Mouse (Mus musculus): ENCODE measurements at regions not wholly inside any gene's neighbourhood (a gene's known extent, or its start where the extent isn't known, plus 50 kb on each side); places are given as distances from the start of the nearest gene placed in this dataset.

GRCm38 (mm10) chr15:56881501-56881900 is 595.9 kb downstream of the Slc22a22 start:
- H3K27me3 ChIP-seq (replicated peaks): no peaks in the 10 kb centered on the region
- H3K27ac ChIP-seq (ENCODE audit: insufficient read depth, low read depth): no peak overlapping the region
- no peak overlapping the region for H3K4me2 ChIP-seq (ENCODE audit: insufficient read depth, low read depth, poor library complexity, severe bottlenecking)
- no peaks in the 10 kb centered on the region for H3K4me1 ChIP-seq (ENCODE audit: control insufficient read depth in 1 of 2, insufficient read depth in 2 of 2)
- DNase-seq (ENCODE audit: extremely low read depth): no peak
- no peaks in the 10 kb centered on the region for H3K36me3 ChIP-seq (replicated peaks in 1 of 2; ENCODE audit: control insufficient read depth in 1 of 2, insufficient read depth in 1 of 2, low read length in 1 of 2)
- H3K79me2 ChIP-seq (replicated peaks; ENCODE audit: control insufficient read depth, extremely low read depth, insufficient read depth, poor library complexity, severe bottlenecking): no peaks in the 10 kb centered on the region
- no peak overlapping the region for H3K9ac ChIP-seq (ENCODE audit: insufficient read depth, low read depth)
- in situ Hi-C loops (cut with MboI; ENCODE audit: low pct_ligation_motif_present, low pct_unique_long_range_greater_than_20kb, low sequenced_read_pairs): no loop called here
- no peak for TF ChIP-seq BHLHE40 (IDR thresholded peaks at IDR 0.05; ENCODE audit: low read depth, low read length)
- TF ChIP-seq EP300 (IDR thresholded peaks at IDR 0.05; ENCODE audit: low read length): no peak
- no peak for TF ChIP-seq ELF1 (IDR thresholded peaks at IDR 0.05; ENCODE audit: low read depth, low read length)
- no peak for TF ChIP-seq MAX (IDR thresholded peaks at IDR 0.05; ENCODE audit: low read length)
- no peak for TF ChIP-seq E2F4 (IDR thresholded peaks at IDR 0.05; ENCODE audit: insufficient replicate concordance, low read depth, low read length)
- no peak for TF ChIP-seq SMC3 (IDR thresholded peaks at IDR 0.05; ENCODE audit: low read depth, low read length)
- TF ChIP-seq RCOR1 (conservative IDR thresholded peaks at IDR 0.05; ENCODE audit: low read depth, low read length): no peak
- TF ChIP-seq NRF1 (IDR thresholded peaks at IDR 0.05; ENCODE audit: low read depth, low read length): no peak
- TF ChIP-seq UBTF (IDR thresholded peaks at IDR 0.05; ENCODE audit: low read depth, low read length): no peak
- TF ChIP-seq SIN3A (IDR thresholded peaks at IDR 0.05; ENCODE audit: low read length): no peak
- no peak for TF ChIP-seq CHD1 (IDR thresholded peaks at IDR 0.05; ENCODE audit: low read depth, low read length)
- TF ChIP-seq ETS1 (conservative IDR thresholded peaks at IDR 0.05; ENCODE audit: low read depth, low read length): no peak
- TF ChIP-seq ZKSCAN1 (IDR thresholded peaks at IDR 0.05; ENCODE audit: borderline replicate concordance, low read depth, low read length): no peak
- TF ChIP-seq KAT2A (IDR thresholded peaks at IDR 0.05; ENCODE audit: insufficient replicate concordance, low read length): no peak
- TF ChIP-seq USF2 (conservative IDR thresholded peaks at IDR 0.05; ENCODE audit: low read depth, low read length): no peak
- TF ChIP-seq POLR2AphosphoS2 (IDR thresholded peaks at IDR 0.05; ENCODE audit: low read depth, low read length): no peak
- no peak for TF ChIP-seq TCF12 (IDR thresholded peaks at IDR 0.05; ENCODE audit: low read depth, low read length)
- TF ChIP-seq CHD2 (IDR thresholded peaks at IDR 0.05; ENCODE audit: low read length): no peak
- H3K9me3 ChIP-seq (replicated peaks; ENCODE audit: low read length): peaks cover 4% of the 10 kb centered on the region
- no peak overlapping the region for H3K4me3 ChIP-seq (replicated peaks in 1 of 3; ENCODE audit: low read depth in 2 of 3, low read length in 2 of 3, poor library complexity in 1 of 3)
- dilution Hi-C loops (cut with MboI; ENCODE audit: extremely low pct_ligation_motif_present, extremely low pct_unique_long_range_greater_than_20kb, low sequenced_read_pairs): no loop called here

- dilution Hi-C loops (cut with MboI; ENCODE audit: extremely low pct_ligation_motif_present, extremely low pct_unique_long_range_greater_than_20kb, low sequenced_read_pairs): no loop called here
- no peak overlapping the region for H3K4me2 ChIP-seq (ENCODE audit: insufficient read depth, low read depth, poor library complexity, severe bottlenecking)
- no peak overlapping the region for H3K9ac ChIP-seq (ENCODE audit: insufficient read depth, low read depth)
These were observed 611.5 kb downstream of the Slc22a22 start for GRCm38 (mm10) chr15:56865879-56866278.

More at GRCm38 (mm10) chr15:56865879-56866278, 611.5 kb downstream of the Slc22a22 start:
- TF ChIP-seq TCF12 (IDR thresholded peaks at IDR 0.05; ENCODE audit: low read depth, low read length) (no peak), MEF2A (IDR thresholded peaks at IDR 0.05; ENCODE audit: borderline replicate concordance, low read depth, low read length) (no peak), ZNF384 (IDR thresholded peaks at IDR 0.05; ENCODE audit: low read depth, low read length) (no peak), ETS1 (conservative IDR thresholded peaks at IDR 0.05; ENCODE audit: low read depth, low read length) (no peak), MXI1 (IDR thresholded peaks at IDR 0.05; ENCODE audit: low read depth, low read length) (no peak), CHD1 (IDR thresholded peaks at IDR 0.05; ENCODE audit: low read depth, low read length) (no peak), JUND (conservative IDR thresholded peaks at IDR 0.05; ENCODE audit: low read depth, low read length) (no peak), GABPA (IDR thresholded peaks at IDR 0.05; ENCODE audit: insufficient replicate concordance, low read depth, low read length) (no peak), SMC3 (IDR thresholded peaks at IDR 0.05; ENCODE audit: low read depth, low read length) (no peak), RCOR1 (conservative IDR thresholded peaks at IDR 0.05; ENCODE audit: low read depth, low read length) (no peak), MYC (IDR thresholded peaks at IDR 0.05; ENCODE audit: low read depth, low read length) (no peak), ELF1 (IDR thresholded peaks at IDR 0.05; ENCODE audit: low read depth, low read length) (no peak), EP300 (IDR thresholded peaks at IDR 0.05; ENCODE audit: low read length) (no peak), TBP (conservative IDR thresholded peaks at IDR 0.05; ENCODE audit: low read depth, low read length) (no peak), E2F4 (IDR thresholded peaks at IDR 0.05; ENCODE audit: insufficient replicate concordance, low read depth, low read length) (no peak), PAX5 (IDR thresholded peaks at IDR 0.05; ENCODE audit: low read length) (no peak), RAD21 (IDR thresholded peaks at IDR 0.05; ENCODE audit: low read depth, low read length) (no peak), CHD2 (IDR thresholded peaks at IDR 0.05; ENCODE audit: low read length) (no peak)
- DNase-seq (ENCODE audit: extremely low read depth): no peak
- H3K4me3 ChIP-seq (replicated peaks in 1 of 3; ENCODE audit: low read depth in 2 of 3, low read length in 2 of 3, poor library complexity in 1 of 3): no peak overlapping the region
- in situ Hi-C loops (cut with MboI; ENCODE audit: low pct_ligation_motif_present, low pct_unique_long_range_greater_than_20kb, low sequenced_read_pairs): loop anchor here (25.0 kb wide), 2 partner anchors 671 to 804 kb away; no protein-coding TSS in a partner anchor
- H3K27me3 ChIP-seq (replicated peaks): no peaks in the 10 kb centered on the region
- H3K4me1 ChIP-seq (ENCODE audit: control insufficient read depth in 1 of 2, insufficient read depth in 2 of 2): no peaks in the 10 kb centered on the region
- H3K79me2 ChIP-seq (replicated peaks; ENCODE audit: control insufficient read depth, extremely low read depth, insufficient read depth, poor library complexity, severe bottlenecking): no peaks in the 10 kb centered on the region
- H3K9me3 ChIP-seq (replicated peaks; ENCODE audit: low read length): no peaks in the 10 kb centered on the region
- H3K27ac ChIP-seq (ENCODE audit: insufficient read depth, low read depth): no peak overlapping the region
- H3K36me3 ChIP-seq (replicated peaks in 1 of 2; ENCODE audit: control insufficient read depth in 1 of 2, insufficient read depth in 1 of 2, low read length in 1 of 2): no peaks in the 10 kb centered on the region
